Mouse (Mus musculus) liver, adult 2 months (tissue): ENCODE measurements around the gene Tmem121b. TPM values are rescaled to one million over a fixed set of nuclear protein-coding genes. Genes with fewer than 3 reads are reported as not detected.
A peak's percentile ranks its signal among the peaks of the same experiment; 100 is the strongest.

Source experiments
- DNase-seq: peaks from one replicate; pipeline ENCODE4 v3.0.0-alpha.2; 2011; ENCODE audit warnings: low read depth, low spot score; ENCODE audit errors: extremely low read depth
- H3K27ac ChIP-seq: fragments of 200-500 bp; replicated peaks from 2 replicates; pipeline ENCODE4 v1.5.1; 2012; ENCODE audit warnings: low read depth, mild to moderate bottlenecking, control low read depth, inconsistent platforms, low read length; ENCODE audit not compliant: insufficient read depth
- H3K27me3 ChIP-seq: fragments of 200-500 bp; 2 replicates; pipeline ENCODE4 v1.6.1; 2012; ENCODE audit warnings: mild to moderate bottlenecking, moderate library complexity, low read length, inconsistent platforms; ENCODE audit not compliant: control insufficient read depth, insufficient read depth
- H3K36me3 ChIP-seq: fragments of 200-500 bp; 2 replicates; pipeline ENCODE4 v1.6.1; 2012; ENCODE audit warnings: low read length, inconsistent platforms; ENCODE audit not compliant: control insufficient read depth, insufficient read depth
- H3K4me1 ChIP-seq: fragments of 200-500 bp; 2 replicates; pipeline ENCODE4 v1.6.1; 2011; ENCODE audit warnings: low read length; ENCODE audit not compliant: control insufficient read depth, insufficient read depth
- H3K4me3 ChIP-seq: fragments of 200-500 bp; 2 replicates; pipeline ENCODE4 v1.5.1; 2011; ENCODE audit warnings: low read depth, mild to moderate bottlenecking, control low read depth, low read length, moderate library complexity; ENCODE audit not compliant: insufficient read depth
- H3K79me2 ChIP-seq: fragments of 200-500 bp; 2 replicates; pipeline ENCODE4 v1.6.1; 2012; ENCODE audit warnings: inconsistent platforms, mild to moderate bottlenecking, low read length, moderate library complexity; ENCODE audit not compliant: control insufficient read depth, insufficient read depth
- H3K9ac ChIP-seq: fragments of 200-500 bp; 2 replicates; pipeline ENCODE4 v1.6.1; 2012; ENCODE audit warnings: low read depth, mild to moderate bottlenecking, control low read depth, inconsistent platforms, low read length
- CTCF ChIP-seq: fragments of 200-500 bp; IDR thresholded peaks from 2 replicates; pipeline ENCODE4 v1.5.1; 2011; ENCODE audit warnings: low read depth, low read length, control low read depth
- POLR2A ChIP-seq: fragments of 200-500 bp; IDR thresholded peaks from 2 replicates; pipeline ENCODE4 v1.6.1; 2011; ENCODE audit warnings: low read length, control low read depth; ENCODE audit not compliant: insufficient read depth; ENCODE audit errors: extremely low read depth
- WGBS: fragments of 180-500 bp; shearing (Covaris S2); methylation state at CpG from one replicate; pipeline ENCODE4 v1.1.7; 2018; 5-methylcytosine and 5-hydroxymethylcytosine counted together
- polyA plus RNA-seq: library from polyadenylated mRNA; depleted of rRNA; stranded (reverse); fragments of >200 nt; gene quantifications from 2 replicates; pipeline ENCODE4 v1.2.3, GENCODE M21; 2012; rRNA removed
- total RNA-seq: library from RNA; depleted of rRNA; stranded (reverse); fragments of >200 nt; gene quantifications from 2 replicates; pipeline ENCODE4 v1.2.3, GENCODE M21; 2014; rRNA removed

Tmem121b gene
- under 0.01 TPM in 1 of 2 replicates, not detected in the other for total RNA-seq
- not detected in 2 replicates for polyA plus RNA-seq

- Histone ChIP-seq H3K79me2 (no peaks in the 10 kb centered on the region), H3K36me3 (no peaks in the 10 kb centered on the region), H3K4me3 (peak within 1 kb of the TSS; percentile 15; the same call in 1 of the 2 replicates), H3K4me1 (no peaks in the 10 kb centered on the region), H3K9ac (0 out of 2 replicates have a peak within 1 kb of the TSS, but pooled peaks have one; percentile 20), H3K27me3 (peaks cover 23% of the 10 kb centered on the region), H3K27ac (no peak within 1 kb of the TSS)
- no peak for DNase-seq
- TF ChIP-seq POLR2A (no peak), CTCF (no peak)
- WGBS: 3% methylated on average over 80 of the region's 84 CpGs
Observed at GRCm38 (mm10) chr6:120493374-120494181, at the start of gene Tmem121b. Gene Tmem121b, minus strand, starts transcription at chr6:120493807.

- 31% methylated on average over 1 of the region's 1 CpGs for WGBS
- H3K4me3 ChIP-seq: no peak overlapping the region
- H3K27ac ChIP-seq: no peak overlapping the region
- no peaks in the 10 kb centered on the region for H3K79me2 ChIP-seq
- no peaks in the 10 kb centered on the region for H3K27me3 ChIP-seq
- no peaks in the 10 kb centered on the region for H3K36me3 ChIP-seq
- no peak for DNase-seq
- H3K4me1 ChIP-seq: peaks cover 8% of the 10 kb centered on the region
- TF ChIP-seq POLR2A: no peak
- TF ChIP-seq CTCF: no peak
- H3K9ac ChIP-seq: no peak overlapping the region
Observed at GRCm38 (mm10) chr6:120542061-120542460, 48.5 kb upstream of the Tmem121b start.

GRCm38 (mm10) chr6:120541386-120541785, 47.8 kb upstream of the Tmem121b start:
- Histone ChIP-seq H3K4me1 (peaks cover 8% of the 10 kb centered on the region), H3K27me3 (no peaks in the 10 kb centered on the region), H3K36me3 (no peaks in the 10 kb centered on the region), H3K4me3 (no peak overlapping the region), H3K79me2 (no peaks in the 10 kb centered on the region), H3K9ac (no peak overlapping the region), H3K27ac (no peak overlapping the region)
- WGBS: 38% methylated on average over 2 of the region's 2 CpGs
- peak; percentile 52 for DNase-seq
- TF ChIP-seq POLR2A (no peak), CTCF (no peak)

- TF ChIP-seq POLR2A: no peak
- TF ChIP-seq CTCF: no peak
- H3K4me3 ChIP-seq: no peak overlapping the region
- no peaks in the 10 kb centered on the region for H3K36me3 ChIP-seq
- WGBS: 4% methylated on average over 10 of the region's 10 CpGs
- H3K9ac ChIP-seq: peak overlapping the region; percentile 6; the same call in 1 of the 2 replicates
- peak; percentile 93 for DNase-seq
- H3K4me1 ChIP-seq: peaks cover 8% of the 10 kb centered on the region
- peak overlapping the region; percentile 96 for H3K27ac ChIP-seq
- no peaks in the 10 kb centered on the region for H3K79me2 ChIP-seq
- no peaks in the 10 kb centered on the region for H3K27me3 ChIP-seq
Observed at GRCm38 (mm10) chr6:120539781-120540231, 46.2 kb upstream of the Tmem121b start.

- H3K79me2 ChIP-seq: no peaks in the 10 kb centered on the region
- peak overlapping the region; percentile 62 for H3K4me3 ChIP-seq
- peaks cover 8% of the 10 kb centered on the region for H3K4me1 ChIP-seq
- peak overlapping the region; percentile 60 for H3K9ac ChIP-seq
- H3K27me3 ChIP-seq: no peaks in the 10 kb centered on the region
- TF ChIP-seq CTCF (peak; percentile 98), POLR2A (0 out of 2 replicates have a peak, but pooled peaks have one; percentile 22)
- DNase-seq: peak; percentile 98
- no peaks in the 10 kb centered on the region for H3K36me3 ChIP-seq
- 1% methylated on average over 16 of the region's 16 CpGs for WGBS
- peak overlapping the region; percentile 96 for H3K27ac ChIP-seq
Observed at GRCm38 (mm10) chr6:120539132-120539759, 45.6 kb upstream of the Tmem121b start.
